Mouse (Mus musculus) thymus, postnatal 14 days (tissue): ENCODE results near the gene Nsun5.
A peak's percentile ranks its signal among the peaks of the same experiment; 100 is the strongest.

Source experiments
- DNase-seq: peaks from one replicate; pipeline ENCODE4 v3.0.0; 2021

The Nsun5 gene

GRCm38 (mm10) chr5:135375167-135375566 is 5.4 kb downstream of the Nsun5 start:
- DNase-seq = no peak

- no peak for DNase-seq
Observed at GRCm38 (mm10) chr5:135376341-135376740, 6.6 kb downstream of the Nsun5 start.

- no peak for DNase-seq
Observed at GRCm38 (mm10) chr5:135380681-135381080, 10.9 kb downstream of the Nsun5 start.

- no peak for DNase-seq
Observed at GRCm38 (mm10) chr5:135381356-135381925, 11.7 kb downstream of the Nsun5 start.

GRCm38 (mm10) chr5:135382746-135383145 is 13.0 kb downstream of the Nsun5 start:
- DNase-seq = no peak

- no peak for DNase-seq
Observed at GRCm38 (mm10) chr5:135383771-135384170, 14.0 kb downstream of the Nsun5 start.

GRCm38 (mm10) chr5:135394004-135394823 is 24.5 kb downstream of the Nsun5 start, which contains the start of gene Pom121:
Gene Pom121, minus strand, starts transcription at chr5:135394546.
- DNase-seq = peak; percentile 89

- DNase-seq = peak; percentile 54
Observed at GRCm38 (mm10) chr5:135395826-135396225, 26.1 kb downstream of the Nsun5 start.

GRCm38 (mm10) chr5:135399382-135399781 is 29.6 kb downstream of the Nsun5 start:
- no peak for DNase-seq

- DNase-seq = peak; percentile 81
Observed at GRCm38 (mm10) chr5:135400244-135400643, 30.5 kb downstream of the Nsun5 start.

GRCm38 (mm10) chr5:135404623-135405022 is 34.9 kb downstream of the Nsun5 start:
- DNase-seq = no peak

- no peak for DNase-seq
Observed at GRCm38 (mm10) chr5:135405437-135405836, 35.7 kb downstream of the Nsun5 start.

GRCm38 (mm10) chr5:135408114-135408513 is 38.4 kb downstream of the Nsun5 start:
- DNase-seq = peak; percentile 50

GRCm38 (mm10) chr5:135410266-135410665 is 40.5 kb downstream of the Nsun5 start:
- DNase-seq = no peak
